Mouse (Mus musculus) adrenal gland, adult 2 months (tissue): ENCODE data around the gene Ubxn1. TPM values are rescaled to one million over a fixed set of nuclear protein-coding genes. Genes with fewer than 3 reads are reported as not detected.
"Not testable (repeated sequence)": the region's sequence is repeated elsewhere in the genome, so short reads cannot be mapped to it uniquely, and the experiment has no call there.

Experiments
- DNase-seq: peaks from one replicate; pipeline ENCODE4 v3.0.0; 2021
- long read RNA-seq: library from polyadenylated mRNA; stranded (forward); transcript quantifications from one replicate; pipeline ENCODE4 v2.0.0, GENCODE M21; 2021
- polyA plus RNA-seq: library from polyadenylated mRNA; depleted of rRNA; stranded (reverse); fragments of >200 nt; gene quantifications from 2 replicates; pipeline ENCODE4 v1.2.3, GENCODE M21; 2012; rRNA removed
- total RNA-seq, 2 experiments: library from RNA; stranded (reverse); gene quantifications; 2 replicates each; pipeline ENCODE4 v1.2.3; 2021

The Ubxn1 gene
- total RNA-seq: 100 to 1,000 TPM; 197 to 224 TPM
- 140 and 142 TPM in 2 replicates for polyA plus RNA-seq
- long read RNA-seq, transcript Ubxn1-204 (9 exons, 1,291 nt): major isoform, 136 of 154 reads
- long read RNA-seq, transcript Ubxn1-202 (10 exons, 1,033 nt): minor isoform, 10 of 154 reads
- long read RNA-seq, partial matches to known transcripts: 4 of 154 reads
- long read RNA-seq, other reads (novel, unspliced or antisense): 1 of 154 reads

DNA sequence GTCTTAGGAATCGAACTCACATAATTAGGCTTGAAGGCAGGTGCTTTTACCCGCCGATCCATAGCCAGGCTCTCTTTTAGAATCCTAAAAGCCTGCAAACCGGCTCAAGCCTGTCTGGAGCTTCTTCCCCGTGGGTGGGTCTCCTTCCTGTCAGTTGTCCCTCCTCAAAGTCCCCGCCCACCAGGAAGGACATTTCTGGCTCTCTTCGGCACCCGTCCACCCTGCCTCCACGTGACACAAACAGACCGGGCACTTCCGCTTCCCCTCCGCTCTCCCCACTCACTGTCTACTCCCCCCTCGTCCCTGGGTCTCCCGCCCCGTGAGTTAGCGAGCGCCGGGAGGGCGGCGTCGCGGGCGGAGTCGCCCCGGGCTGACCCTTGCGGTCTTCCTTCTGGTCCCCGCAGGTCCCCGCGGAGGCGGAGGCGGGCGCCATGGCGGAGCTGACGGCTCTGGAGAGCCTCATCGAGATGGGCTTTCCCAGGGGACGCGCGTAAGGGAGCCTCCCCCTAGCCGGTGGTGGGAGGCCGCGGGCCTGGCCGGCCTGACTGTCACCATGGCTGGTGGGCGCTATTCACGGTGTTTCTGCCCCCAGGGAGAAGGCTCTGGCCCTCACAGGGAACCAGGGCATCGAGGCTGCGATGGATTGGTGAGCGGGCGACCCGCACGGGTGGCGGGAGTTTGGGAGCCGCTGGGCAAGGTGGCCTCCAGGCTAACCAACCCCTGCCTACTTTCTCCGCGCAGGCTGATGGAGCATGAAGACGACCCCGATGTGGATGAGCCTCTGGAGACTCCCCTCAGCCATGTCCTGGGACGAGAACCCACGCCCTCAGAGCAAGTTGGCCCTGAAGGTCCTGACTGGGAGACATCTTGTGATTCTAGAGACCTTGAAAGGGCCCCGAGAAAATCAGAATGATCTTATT lies at the start of gene Ubxn1:
TSS of gene Ubxn1 (plus strand) at position 230 of the 920 bp plus-strand sequence.
- peak; percentile 99 for DNase-seq

DNA sequence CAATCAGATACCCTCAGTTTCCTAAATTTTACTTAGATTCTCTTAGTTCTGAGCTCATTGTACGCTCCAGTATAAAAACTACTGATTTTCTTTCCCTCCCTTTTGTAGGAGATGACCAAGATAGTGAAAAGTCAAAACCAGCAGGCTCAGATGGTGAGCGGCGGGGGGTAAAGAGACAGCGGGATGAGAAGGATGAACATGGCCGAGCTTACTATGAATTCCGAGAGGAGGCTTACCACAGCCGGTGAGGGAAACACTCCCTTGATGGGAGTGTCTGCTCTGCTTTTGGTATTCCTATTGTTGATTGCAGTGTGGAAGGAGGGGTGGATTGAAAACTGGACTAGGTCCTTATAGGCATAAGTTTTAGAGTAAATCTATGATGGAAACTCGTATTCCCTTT lies 48.6 kb upstream of the Ubxn1 start:
- no peak for DNase-seq

DNA sequence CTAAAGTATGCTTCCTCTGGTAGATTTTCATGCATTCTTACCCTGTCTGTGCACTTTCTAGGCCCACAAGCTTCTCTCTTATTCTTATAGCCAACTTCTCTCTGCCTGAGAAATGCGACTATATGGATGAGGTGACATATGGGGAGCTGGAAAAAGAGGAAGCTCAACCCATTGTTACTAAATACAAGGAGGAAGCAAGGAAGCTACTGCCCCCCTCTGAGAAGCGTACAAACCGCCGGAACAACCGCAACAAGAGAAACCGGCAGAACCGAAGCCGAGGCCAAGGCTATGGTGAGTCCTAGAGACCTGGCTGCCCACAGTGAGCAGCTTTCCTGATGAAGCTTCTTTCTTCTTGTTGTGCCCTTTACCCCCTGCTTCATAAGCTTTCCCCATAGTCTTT lies 41.6 kb upstream of the Ubxn1 start, which contains the start of gene AC129217.1:
TSS of gene AC129217.1 (plus strand) at position 114 of the 400 bp plus-strand sequence.
- DNase-seq: no peak

DNA sequence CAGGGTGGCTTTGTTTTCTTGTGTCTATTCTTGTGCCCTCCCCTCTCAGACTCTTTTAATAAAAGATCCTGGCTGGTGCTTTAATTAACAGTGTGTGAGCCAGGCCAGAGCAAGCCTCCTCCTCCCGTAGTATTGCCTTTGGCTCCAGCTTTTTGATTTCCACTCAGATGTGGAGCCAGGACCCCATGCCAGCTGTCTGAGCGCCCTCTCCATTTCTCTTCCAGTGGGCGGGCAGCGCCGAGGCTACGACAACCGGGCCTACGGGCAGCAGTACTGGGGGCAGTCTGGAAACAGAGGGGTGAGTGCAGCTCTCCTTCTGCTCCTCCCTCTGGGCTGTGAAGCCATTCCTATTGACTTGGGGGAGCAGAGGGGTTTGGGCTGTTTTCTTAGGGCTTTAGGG lies 40.6 kb upstream of the Ubxn1 start:
- DNase-seq: no peak

DNA sequence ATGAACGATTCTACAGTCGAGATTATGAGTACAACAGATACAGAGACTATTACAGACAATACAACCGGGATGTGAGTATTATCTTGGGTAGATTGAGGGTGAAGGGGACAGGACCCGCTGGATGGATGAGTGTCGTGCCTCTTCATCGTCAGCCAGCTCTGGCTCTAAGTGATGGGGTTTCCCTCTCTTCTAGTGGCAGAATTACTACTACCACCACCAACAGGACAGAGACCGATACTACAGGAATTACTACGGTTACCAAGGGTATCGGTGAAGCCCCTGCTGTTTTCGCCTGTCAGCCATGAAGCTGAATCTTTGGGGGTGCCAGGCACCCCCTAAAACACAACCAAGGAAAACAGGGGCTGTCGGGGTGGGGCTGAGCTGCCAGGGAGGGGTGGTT lies 40.0 kb upstream of the Ubxn1 start:
- DNase-seq: no peak

DNA sequence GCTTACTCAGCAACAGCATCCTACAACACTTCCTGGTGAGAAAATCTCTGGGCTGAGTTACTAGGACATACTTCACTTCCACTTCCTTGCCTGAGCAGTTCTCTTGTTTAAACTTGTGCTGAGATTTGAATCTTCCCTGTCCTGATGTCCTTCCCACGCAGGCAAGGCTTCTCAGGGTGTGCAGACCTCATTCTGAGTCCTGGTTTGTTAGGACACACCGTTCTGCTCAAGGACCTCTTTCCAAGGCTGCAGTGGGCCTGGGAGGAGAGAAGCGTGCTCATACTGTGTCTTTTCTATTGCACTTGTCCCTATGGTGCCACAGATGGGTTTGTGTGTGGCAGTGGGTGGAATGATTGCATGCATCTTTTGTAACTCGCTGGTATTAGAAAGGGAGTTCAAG lies 38.3 kb upstream of the Ubxn1 start:
- no peak for DNase-seq

DNA sequence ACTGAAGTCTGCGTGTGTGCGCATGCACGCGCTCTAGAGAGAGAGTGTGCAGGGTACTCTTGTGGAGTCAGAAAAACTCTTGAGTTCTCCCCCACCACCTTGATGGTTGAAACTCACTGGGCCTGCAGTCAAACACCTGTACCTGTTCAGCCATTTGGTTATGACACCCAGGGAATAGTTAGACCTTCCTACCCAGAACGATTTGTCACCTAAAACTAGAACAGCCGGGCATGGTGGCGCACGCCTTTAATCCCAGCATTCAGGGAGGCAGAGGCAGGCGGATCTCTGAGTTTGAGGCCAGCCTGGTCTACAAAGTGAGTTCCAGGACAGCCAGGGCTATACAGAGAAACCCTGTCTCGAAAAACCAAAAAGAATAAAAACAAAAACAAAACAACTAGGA lies 35.0 kb upstream of the Ubxn1 start:
- DNase-seq: not testable (repeated sequence)

DNA sequence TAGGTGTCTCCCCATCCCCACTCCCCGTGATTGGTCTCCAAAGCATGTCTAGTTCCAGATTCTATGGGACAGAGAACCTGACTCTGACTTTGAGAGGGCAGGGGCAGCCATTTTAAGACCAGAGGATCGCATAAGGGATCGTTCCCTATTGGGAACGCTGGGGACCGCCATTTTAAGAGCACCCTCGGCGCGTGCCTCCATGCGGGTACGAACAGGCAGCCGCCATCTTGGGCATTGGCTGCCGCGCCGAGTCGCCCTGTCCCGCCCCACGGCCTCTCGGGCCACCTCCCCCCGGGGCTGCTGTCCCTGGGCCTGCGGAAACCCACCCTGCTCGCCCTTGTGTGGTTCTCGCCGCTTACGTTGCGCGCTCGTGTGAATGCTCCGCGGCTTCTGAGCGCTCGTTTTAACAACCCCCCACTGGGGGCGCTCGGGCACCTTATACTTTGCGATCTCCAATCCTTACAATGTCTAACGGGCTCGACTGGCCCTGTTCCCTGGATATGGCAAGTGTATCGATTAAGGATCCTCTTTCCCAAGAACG lies 34.0 kb upstream of the Ubxn1 start, which contains the start of gene Bscl2:
TSS of gene Bscl2 (plus strand) at position 217 of the 541 bp plus-strand sequence.
- peak; percentile 90 for DNase-seq

DNA sequence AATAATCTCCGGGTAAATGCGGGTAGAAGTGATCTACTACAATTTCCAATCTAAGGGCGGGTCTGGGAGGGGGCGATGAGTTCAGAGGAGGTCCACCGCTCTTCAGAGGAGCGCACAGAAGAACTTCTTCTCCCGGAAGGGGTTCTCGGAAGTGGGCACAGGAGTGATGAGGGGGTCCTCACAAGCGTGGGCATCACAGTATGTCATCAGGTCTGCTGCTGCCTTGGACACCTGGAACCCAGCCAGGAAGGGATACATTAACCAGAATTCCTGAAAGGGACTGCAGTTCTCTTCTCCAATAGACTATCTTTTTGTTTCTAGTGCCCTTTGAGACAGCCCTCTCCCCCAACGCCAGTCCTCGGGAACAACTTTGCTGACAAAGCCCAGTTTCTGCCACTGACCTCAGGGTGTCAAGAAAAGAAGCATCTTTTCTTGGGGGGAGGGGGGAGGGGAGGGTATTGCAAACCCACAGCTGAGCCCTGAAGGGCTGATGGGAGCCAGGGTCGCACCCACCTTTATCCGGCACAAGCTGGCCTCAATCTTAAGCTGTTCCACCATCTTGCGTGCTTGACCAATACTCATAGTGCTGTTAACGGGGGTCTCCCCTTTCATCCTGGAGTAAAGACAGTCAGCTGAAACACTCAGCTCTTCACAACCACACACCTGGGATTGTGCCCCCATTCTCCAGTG lies 33.1 kb upstream of the Ubxn1 start:
- DNase-seq: peak; percentile 56

DNA sequence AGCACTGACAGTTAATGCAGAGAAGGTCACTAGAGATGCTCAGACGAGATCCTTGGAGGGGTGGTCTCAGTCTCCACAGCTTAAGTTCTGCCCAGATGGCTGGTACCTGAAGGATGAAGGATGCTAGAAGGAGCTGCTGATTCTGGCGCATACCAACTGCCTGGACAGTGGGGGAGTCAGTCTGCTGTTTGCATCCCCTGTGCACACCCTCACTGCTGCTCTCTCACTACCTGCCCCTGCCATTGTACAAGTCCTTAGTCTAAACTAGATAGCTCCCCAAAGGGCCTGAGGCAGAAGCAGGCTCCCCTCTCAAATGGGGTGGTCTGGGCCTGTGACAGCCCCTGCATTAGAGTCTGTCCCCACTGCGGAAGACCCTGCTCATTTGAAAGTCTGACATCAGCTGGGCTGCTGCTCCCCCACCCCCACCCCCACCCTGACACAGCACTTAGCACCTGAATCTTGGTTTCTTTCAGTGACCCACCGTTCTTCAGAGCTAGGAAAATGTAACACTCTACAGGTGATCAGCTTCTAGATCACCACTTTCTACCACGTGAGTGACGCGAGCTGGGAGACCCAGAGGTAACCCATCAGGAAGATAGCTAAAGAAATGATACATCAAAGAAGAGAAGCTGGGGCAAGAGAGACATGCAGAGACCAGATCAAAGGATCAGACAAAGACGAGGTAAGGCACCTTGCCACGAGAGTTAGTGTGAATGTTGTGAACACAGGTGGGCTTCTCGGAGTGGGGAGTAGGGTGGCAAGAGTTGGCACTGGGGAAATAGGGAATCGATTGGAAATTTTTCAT lies 32.0 kb upstream of the Ubxn1 start, which contains the start of gene Gng3:
TSS of gene Gng3 (minus strand) at position 92 of the 805 bp plus-strand sequence.
- no peak for DNase-seq

DNA sequence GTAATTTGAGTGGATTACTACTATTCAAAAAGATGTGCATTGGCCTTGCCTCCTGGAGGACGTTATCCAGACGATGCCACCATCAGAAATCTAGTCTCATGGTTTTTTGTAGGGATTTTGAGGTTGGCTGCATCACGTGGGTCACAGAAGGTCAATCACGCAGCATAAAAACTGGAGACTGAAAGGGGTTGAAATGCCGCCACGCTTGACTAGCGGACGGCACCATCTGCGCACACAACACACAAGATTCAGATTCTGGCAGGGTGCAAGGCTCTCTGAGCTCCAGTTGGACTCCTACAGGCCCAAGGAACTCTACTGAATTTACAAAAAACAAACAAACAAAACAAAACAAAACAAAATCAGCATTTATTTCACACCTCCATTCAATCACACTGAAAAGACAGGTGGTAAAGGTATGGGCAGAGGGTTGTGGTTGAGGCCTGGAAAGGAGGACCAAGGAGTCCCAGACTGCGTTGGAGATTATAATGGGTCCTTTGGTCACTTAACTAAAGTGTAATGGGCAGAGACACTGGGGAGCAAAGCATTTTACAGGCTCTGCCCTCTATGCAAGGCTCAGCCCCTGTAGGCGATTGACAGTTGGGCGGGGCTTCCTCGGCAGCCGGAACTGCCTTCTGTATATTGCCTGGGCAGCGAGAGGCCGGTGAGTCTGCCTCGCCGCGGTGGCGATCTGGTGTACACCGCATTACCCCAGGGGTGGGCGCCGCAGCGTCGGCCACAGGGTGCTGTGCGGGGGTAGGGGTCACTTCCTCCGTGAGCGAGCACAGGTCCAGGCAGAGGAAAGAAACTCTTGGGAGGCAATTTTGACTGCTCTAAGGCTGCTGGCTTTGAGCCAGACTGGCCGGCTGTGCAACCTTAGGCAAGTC lies 31.1 kb upstream of the Ubxn1 start:
- DNase-seq: peak; percentile 90

DNA sequence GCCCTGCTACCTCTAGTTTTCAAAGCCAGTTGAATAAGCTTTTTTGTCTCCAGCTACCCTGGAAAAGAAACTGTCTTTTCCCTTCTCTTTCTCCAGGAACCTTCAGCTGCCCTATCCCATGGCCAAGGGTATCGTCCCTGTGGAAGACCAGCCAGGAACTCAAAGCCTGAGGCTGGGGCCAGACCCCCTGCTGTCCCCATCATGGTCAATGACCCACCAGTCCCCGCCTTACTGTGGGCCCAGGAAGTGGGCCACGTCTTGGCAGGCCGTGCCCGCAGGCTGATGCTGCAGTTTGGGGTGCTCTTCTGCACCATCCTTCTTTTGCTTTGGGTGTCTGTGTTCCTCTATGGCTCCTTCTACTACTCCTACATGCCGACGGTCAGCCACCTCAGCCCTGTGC lies 30.3 kb upstream of the Ubxn1 start:
- no peak for DNase-seq

DNA sequence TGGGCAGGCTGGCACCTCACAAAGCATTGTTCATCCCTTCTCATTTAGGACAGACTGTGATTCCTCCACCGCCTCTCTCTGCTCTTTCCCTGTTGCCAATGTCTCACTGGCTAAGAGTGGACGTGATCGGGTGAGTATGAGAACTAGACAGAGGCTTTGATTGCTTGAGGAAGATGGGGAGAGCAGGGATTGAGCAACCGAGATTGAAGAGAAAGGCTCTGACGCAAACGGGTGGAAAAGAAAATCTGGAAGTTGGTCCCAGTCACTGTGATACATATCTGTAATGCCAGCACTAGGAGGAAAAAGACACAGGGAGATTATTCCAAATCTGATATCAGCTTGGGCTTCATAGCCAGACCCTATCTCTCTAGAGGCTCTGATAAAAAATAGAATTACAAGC lies 28.3 kb upstream of the Ubxn1 start:
- no peak for DNase-seq

DNA sequence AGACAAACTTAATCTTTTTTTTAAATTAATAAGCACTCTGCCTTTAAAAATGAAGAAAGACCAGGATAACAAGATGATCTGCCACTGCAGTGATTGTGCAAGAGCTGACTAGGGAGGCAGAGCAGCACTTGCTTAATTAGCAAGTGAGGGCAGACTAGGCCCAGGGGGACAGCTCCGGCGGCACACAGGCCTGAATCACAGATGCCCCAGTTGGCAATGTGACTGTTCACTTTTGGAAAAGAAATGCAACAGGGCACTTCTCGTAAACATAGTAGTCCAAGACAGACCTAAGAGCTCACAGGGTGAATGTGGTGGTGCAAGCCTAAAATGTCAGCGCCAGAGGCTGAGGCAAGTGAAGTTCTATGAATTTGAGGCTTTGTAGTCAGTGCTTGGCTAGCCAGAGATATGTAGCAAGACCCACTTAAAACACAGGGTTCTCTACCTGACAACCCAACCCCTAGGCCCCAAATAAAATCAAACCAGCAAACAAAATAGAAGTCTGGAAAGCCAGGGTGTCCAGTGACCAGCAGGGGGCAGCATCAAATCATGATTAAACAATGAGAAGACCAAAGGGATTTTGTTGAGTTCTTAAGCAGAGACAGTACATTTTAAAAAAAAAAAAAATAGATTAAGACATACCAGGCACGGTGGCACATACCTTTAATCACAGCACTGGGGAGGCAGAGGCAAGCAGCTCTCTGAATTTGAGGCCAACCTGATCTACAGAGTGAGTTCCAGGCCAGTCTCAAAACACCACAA lies 26.7 kb upstream of the Ubxn1 start:
- DNase-seq: peak; percentile 76

DNA sequence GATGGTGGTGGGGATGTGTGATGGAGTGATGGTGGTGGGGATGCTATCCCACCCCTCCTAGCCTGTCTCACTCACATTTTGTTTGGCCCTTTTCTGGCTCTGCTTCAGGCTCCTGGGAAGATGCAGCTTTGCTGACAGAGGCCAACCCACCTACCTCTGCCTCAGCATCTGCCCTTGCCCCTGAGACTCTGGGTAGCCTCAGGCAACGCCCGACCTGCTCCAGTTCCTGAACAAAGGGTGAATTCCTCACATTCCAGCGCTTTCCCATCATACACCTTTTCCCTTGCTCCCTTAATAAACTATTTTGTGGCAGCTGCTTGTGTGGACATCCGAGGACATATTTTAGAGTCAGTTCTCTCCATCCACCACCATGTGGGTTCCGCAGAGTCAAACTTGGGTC lies 22.9 kb upstream of the Ubxn1 start:
- no peak for DNase-seq

DNA sequence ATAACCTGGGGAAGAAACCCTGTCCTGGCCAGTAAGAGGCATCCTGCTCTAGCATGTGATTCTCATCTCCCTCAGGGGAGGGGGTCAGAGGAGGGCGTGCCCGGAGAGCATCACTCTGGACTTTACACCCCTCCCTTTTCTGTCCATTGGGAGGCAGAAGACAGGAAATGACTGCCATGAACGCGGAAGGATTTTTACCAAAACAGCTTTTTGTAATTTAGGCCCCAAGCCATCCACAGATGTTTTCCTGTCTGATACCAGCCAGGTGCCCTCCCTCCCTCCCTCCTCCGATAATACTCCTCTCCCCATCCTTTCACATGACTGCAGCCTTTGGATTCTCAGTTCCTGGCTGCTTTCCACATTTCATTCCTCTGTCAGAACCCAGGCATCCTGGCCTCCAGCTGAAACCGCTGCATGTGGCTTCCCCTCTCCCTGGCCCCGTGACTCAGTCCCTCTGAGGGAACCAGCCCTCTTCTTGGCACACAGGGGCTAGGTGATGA lies 20.8 kb upstream of the Ubxn1 start, which contains the start of gene Lrrn4cl:
TSS of gene Lrrn4cl (plus strand) at position 367 of the 500 bp plus-strand sequence.
- DNase-seq: peak; percentile 63

DNA sequence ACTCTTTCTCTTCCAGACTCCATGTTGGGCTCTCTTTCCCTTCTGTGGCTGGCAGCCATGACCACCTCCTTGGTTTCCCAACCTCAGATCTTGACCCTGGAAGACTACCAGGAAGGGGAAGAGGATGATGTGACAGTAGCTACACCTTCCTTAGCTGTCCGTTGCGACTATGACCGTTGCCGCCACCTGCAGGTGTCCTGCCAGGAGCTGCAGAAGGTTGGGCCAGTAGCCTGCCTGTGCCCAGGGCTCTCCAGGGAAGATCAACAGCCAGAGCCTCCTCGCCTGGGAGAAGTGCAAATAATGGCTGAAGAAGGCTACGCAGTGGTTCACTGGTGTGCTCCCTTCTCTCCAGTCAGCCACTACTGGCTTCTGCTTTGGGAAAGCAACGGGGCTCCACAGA lies 19.7 kb upstream of the Ubxn1 start:
- no peak for DNase-seq

DNA sequence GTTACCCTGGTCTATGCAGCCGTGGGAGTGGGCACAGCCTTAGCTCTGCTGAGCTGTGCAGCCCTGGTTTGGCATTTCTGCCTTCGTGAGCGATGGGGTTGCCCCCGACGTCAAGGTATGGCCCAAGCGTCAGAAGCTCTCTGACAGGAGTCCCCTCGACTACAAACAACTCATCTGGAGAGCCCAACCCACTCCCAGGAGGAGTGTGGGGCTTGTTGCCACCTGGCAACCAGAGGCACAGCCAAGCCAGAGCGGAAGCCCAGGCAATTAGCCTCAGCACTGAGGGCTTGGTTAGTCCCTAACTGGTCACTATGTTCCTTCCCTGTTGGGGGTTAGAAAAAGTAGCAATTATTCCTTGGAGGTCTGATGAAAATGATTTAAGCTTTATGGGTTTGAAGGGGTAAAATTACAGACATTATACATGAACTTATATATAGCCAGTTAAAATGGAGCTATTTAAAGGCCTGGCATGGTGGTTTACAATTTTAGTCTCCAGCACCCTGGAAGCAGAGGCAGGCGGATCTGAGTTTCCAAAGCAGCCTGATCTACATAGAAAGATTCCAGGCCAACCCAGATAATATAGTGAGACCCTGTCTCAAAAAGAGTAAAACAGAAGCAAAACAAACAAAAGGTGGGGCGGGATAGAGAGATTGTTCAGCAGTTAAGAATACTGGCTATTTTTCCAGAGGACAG lies 18.9 kb upstream of the Ubxn1 start:
- DNase-seq: no peak

DNA sequence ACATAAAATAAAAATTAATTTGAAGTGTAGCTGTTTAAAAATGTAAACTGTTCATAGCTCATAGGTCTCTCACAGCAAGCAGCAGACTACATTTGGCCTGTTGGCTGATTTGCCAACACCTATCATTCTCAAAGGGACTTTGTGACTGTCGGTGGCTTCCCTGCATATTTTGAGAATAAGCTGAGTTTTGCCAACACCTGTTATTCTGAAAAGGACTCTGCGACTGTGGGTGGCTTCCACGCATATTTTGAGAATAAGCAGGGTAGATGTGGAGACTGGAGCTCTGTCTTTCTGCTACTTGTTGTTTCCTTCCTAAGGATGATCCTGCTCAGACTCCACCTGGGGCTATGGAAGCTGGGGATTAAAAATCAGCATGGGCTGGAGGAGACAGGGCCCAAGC lies 18.2 kb upstream of the Ubxn1 start:
- no peak for DNase-seq
